Mouse (Mus musculus) right cerebral cortex, postnatal 25 days (tissue): Measurements from ENCODE around the gene Evi2.

Experiments used
- DNase-seq: peaks from one replicate; pipeline ENCODE4 v3.0.0; 2022

The Evi2 gene

DNA sequence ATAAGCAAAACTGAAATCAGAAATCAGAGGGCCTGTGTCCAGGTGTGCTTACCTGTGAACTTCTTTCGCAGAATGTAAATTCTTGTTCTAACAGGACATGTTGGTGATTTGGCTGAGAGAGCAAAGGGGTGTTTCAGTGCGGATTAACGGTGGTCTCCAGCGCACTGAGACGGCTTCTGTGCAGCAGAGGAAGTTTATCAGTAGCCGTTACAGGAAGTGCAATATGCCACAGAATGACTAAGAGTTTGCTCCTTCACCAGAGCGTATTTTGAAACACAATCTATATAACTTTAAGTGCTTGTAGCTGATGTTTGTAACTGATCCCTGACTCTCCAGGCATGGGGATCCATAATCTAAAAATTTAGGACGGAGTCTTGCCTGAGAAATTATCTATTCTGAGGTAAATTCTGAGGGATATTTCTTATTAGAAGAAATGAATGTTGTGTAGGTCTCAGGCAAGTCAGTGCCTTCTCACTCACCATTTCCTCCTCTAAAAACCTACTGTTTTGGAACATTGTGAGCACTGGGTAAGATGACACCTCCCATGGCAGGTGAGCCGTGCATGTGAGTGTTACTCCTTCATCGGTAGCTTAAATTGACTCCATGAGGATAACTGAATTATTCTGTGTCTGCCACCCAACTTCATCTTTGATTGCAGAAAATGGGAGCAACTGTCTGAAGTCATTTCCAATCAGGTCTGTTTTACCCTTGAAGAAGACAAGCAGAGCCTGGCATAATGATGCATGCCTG is 6.7 kb downstream of the Evi2 start, which contains the start of gene Evi2b:
Evi2b (minus strand) TSS at position 203 of the 750 bp plus-strand sequence.
- DNase-seq, result no peak

DNA sequence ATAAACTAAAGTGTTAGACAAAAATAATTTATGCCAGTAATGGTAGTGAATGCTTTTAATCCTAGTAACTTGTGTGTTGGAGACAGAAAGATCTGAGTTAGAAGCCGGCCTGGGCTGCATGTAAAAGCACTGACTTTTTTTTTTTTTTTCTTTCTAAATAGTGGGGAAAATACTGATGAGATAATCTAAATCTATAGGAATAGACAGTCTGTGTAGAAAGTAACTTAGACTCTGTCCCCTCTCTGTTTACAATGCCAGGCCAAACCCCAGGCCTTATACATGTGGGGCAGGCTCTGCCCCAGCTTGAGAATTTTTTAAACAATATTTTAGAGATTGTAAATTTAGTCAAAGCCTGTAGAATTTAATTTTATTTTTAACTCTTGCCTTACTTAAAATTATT is 7.4 kb downstream of the Evi2 start:
- no peak for DNase-seq

DNA sequence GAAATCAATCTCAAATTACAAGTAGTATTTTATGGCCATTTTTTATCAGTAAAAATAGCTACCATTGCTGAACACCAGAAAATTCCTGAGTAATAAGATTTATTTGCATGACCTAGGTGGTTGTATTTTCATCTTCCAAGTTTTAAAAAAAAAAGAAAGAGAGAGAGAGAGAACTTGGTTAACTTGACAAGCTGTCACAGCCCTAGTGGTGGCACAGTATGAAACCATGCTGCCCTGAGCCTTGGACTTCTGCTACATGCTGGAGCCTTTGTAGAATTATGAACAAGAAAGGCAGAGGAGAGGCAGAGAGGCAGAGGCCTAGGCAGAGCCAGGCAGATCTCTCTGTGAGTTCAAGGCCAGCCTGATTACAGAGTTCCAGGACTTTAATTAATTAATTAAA is 8.5 kb downstream of the Evi2 start:
- DNase-seq, result no peak

DNA sequence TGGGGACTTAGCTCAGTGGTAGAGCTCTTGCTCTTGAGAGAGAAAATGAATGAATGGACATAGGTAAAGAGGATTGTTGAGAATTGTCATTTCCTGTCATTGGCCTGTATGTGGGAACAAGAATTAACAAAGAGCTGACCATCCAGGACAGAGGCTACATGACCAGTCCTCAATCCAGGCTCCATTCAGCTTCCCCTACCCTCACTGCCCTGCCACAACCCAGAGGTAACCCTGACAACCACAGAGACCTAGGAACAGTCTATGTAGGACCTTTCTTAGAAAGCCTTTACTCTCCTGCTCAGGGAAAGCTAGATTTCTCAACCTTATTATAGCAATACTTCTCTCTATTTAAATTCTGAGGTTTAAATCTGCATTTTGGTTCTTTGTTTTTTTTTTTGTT is 9.6 kb downstream of the Evi2 start:
- DNase-seq, result no peak

DNA sequence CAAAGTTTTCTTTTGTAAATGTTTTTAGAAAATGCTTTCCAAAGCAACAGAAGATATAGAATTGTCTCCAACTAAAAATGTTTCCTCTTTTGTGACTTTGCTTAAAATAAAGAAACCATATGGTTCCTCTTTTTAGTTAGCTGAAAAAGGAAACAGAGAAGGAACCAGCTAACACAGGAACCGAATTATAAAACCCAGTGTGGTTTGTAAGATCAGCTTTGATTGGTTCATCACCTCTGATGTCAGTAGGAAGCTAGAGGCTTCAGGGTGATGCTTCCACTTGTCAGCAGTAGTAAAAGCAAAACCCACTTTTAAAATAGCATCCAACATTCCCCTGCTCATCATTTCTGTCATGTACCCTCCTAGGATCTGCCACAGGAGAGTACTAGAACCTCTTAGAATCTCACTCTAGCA is 10.5 kb downstream of the Evi2 start:
- DNase-seq, result no peak

DNA sequence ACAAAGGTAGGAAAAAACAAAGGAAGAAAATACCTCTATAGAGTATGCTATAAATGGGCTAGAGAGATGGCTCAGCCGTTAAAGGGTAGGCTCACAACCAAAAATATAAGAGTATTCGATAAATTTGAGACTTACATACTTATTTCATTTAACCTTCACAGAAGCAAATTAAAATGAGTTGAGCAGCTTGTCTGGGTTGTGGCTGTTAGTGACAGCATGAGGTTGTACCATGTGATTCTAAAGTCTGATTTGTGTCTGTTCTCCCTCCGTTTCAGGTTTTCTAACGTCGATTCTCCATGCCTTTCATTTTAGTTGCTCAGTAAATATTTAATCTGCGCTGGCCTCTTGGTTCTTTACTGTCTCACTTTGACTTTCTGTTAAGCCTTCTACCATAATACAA is 11.1 kb downstream of the Evi2 start:
- DNase-seq, result no peak

DNA sequence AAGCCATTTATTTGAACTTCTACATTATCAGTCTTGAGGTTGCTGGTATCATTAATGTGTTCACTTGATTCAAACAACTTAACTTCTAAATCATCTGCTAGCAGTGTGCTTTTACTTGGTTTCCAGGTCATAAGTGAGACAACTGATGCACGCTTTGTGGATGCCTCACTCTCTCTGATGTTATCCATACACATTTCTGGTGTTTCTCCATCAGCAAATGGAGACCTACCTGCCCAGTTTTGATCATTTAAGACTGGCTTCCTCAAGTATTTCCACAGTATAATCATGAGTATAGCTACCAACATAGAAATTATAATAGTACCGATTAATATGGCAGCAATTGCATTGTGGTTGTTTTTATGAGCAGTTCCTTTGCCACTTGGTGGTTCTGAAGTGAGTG is 14.6 kb downstream of the Evi2 start:
- no peak for DNase-seq

DNA sequence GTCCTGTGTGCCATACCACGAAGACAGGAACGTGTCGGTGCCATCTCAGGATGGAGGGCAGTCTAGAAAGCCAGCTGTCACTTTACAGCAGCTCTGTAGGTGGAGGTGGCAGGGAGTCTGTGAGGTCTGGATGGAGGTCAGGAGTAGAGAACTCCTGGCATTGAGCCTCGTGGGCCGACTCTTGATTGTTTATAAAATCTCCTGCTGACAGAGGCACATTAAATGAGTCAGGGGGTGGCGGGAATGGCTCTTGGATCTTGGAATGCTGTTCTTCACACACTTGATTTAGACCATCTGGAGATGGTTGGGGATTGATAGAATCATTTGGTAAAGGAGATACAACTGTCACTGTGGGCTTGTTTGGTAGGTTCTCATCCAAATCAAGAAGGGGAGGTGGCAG is 15.1 kb downstream of the Evi2 start:
- DNase-seq, result no peak

DNA sequence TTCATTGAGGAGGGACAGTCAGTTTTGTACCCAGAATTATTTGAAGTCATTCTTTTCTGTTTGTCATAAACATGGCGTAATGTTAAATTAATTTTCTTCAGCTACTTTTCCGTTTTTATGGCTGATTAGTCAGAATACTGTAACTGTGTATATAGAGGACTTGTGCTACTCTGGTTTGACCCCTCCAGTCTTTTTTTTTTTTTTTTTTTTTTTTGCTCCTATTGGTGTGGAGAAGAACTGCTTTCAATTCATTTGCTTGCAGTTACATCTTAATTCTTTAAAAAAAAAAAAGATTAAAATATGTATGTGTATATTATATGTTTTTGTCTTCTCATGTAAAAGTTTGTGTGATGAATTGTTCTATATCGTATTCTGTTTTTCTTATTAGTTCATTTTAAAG is 18.4 kb downstream of the Evi2 start:
- no peak for DNase-seq

DNA sequence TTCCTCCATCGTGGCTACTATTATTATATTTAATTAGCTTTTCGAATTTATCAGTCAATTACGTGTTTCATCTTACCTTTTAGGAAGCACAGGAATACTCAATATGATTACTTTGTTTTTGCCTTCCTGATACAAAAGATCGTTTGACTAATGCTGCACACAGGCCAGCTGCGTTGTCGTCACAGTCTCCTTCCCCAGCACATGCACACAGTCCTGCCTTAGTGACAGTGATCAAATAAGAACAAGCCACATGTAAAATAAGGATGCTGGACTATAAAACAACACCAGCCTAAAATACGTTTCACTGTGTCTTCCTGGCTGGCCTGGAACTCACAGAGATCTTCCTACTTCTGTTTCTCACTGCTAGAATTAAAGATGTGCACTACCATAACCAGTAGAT is 25.9 kb downstream of the Evi2 start:
- no peak for DNase-seq

DNA sequence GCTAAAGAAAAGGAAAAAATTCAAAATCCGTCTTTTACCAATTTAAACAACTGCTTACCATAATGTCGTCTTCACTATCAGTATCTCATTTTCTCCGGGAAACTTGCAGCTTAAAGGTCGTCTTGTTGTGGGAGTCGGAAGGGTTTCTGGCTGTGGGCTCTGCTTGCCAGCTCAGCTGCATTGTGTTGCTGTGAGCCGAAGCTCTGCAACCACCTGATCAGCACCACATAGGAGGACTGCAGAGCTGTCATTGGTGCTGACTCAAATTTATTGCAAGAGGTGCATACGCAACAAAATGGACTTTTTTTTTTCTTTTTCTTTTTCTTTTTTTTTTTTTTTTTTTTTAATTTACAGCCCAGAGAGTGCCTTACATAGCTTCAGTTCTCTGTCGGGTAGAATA is 26.5 kb downstream of the Evi2 start, which contains the start of gene Omg:
Omg (minus strand) TSS at position 240 of the 400 bp plus-strand sequence.
- DNase-seq, result peak; percentile 73

DNA sequence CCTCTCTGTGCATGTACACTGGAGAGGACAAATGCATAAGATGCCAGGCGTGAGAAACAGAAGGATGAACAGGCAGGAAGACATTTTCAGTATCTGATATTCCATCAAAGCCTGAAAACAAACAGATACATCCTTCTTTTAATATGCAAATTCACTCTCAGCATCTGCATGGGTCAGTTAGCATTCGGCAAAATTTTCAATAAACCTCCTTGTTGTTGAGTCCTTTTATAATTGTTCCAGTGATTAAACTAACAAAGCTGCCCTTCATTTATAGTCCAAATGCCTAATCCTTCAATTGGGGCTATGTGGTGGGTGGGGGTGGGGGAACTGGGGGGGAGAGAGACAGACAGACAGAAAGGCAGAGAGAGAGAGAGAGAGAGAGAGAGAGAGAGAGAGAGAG is 27.5 kb downstream of the Evi2 start:
- no peak for DNase-seq

DNA sequence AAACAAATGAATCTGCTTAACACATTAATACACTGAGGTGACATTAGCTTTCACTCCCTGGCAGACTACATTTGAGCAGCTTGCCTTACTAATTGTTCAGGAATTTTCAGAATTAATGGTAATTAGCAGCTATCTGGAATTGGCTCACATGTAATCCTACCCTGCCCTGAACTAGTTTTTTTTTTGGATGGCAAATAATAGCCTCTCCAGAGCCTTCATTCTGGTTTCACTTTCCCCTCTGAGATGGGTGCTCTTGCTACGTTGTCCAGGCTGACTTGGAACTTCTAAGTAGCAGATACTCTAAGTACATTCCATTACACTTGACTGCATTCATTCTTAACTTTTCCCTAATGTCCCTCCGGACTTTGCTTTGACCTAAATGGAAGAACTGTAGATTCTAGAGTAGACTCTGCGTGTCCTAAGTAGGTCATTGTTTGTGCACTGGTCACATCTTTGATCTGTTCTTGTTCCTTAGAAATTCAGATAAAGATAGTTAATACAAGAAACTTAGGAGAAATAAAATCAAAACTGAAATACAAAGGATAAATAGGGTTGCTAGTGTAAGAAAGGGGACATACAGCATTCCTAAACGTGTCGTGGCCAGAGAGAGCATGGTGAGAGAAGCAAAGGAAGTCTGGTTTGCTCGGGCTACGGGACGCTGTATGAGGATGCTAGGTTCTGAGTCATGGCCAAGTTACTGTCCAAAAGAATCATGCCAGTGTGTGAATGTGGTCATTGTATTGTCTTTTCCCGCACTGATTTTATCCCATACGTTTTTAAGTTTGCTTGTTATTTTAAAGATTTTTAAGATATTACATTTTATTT is 35.2 kb downstream of the Evi2 start:
- no peak for DNase-seq

DNA sequence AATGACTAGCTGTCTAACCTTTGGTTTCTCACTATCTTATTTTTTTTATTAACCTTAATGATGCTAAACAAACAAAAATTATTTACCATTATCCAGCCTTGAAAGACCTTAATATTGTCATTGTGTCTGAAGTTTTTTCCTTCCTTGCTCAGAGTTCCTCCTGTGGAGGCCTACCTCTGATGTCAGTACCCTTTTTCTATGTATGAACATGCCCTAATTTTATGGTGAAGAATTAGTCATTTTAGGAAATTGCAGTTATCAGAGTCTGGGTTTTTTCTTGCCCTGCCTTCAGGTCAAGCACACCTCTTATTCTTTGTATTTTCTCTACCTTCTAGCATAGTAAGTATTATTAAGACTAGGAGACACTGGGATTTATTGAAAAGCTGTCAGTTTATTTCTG is 45.7 kb downstream of the Evi2 start:
- DNase-seq, result no peak

DNA sequence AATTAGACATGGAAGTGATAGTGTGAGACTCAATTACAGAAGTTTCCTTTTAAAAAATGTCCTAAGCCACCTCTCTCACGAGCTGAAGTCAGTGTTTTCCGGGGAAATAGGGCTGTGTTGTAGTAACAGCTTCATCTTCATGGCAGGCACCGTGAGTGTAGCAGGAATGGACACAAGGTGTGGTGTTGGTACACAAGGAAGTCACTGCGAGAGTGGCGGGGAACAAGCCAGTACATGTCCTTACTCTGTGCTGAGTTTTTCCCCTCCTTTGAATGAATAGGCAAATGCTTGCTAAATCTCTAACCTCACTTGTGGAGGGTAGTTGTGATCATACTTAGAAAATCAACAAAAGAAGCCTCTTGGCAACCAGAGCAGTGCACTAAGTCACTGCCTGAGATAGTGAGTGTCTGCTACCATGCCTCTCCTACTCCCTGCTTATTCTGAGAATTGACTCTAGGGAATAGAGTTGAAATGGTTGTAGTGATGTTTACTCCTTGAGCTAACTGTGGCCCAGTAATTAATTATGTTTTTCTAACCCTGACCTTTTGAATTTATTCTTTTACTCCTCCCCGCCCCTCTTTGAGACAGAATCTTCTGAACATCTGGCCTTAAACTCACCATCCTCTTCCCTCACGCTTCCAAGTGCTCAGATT is 46.4 kb downstream of the Evi2 start:
- DNase-seq, result no peak

DNA sequence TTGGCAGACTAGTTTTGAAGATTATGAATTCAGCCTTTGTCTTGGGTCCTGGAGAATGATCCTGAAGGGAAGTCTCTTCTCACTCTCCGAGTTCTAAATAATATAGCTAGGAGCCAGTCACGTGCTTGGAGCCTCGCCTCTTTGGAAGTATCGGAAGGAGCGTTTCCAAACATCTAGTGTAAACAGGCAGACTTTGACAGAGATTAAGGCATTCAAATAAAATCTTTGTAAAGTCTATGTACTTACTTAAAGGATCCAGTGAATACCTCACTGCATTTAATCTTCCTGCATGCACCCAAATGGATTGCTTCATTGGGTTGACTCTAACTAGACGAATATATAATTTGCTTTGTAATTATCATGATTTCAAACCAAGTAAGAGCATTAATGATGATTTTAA is 47.0 kb downstream of the Evi2 start:
- no peak for DNase-seq

DNA sequence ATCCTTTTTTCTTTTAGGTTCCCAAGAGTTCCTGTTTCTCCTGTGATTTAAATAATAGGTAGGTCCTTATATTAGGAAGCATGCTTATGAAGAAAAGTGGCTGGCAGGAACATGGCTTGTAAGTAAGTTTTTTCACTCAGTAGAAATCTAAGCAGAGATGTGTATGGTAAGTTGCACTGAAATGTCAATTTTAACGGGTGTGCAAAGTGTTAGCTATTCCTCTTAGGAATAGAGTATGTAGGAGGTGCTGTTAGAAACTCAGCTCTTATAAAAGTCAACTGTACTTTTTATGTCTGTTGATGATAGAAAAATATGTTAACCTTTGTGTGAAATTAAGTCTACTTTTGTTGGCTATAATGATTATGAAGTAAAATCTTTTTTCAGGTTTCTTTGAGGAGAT is 62.3 kb downstream of the Evi2 start:
- DNase-seq, result no peak
